Mouse (Mus musculus) left cerebral cortex, adult 2 months (tissue): Measurements from ENCODE around the gene Zbtb49. TPM values are rescaled to one million over a fixed set of nuclear protein-coding genes. Genes with fewer than 3 reads are reported as not detected.

Source experiments
- DNase-seq, 2 experiments: peaks; one replicate each; pipeline ENCODE4 v3.0.0; 2021 to 2022; ENCODE audit warnings: low spot score in 2 of 2, mixed read lengths in 1 of 2; ENCODE audit errors: extremely low spot score in 1 of 2
- H3K27ac ChIP-seq: fragments of 200-600 bp; 2 replicates; pipeline ENCODE4 v1.8.1; 2022
- H3K4me3 ChIP-seq: fragments of 200-600 bp; 2 replicates; pipeline ENCODE4 v1.8.1; 2022
- CTCF ChIP-seq: fragments of 200-600 bp; IDR thresholded peaks from 2 replicates; pipeline ENCODE4 v1.8.1; 2022; ENCODE audit warnings: antibody characterized with exemption, mild to moderate bottlenecking, moderate library complexity
- intact Hi-C: fragments of 180-260 bp; cut with DNase I; formaldehyde crosslinking; loops from one replicate; pipeline ENCODE4 v1.15.1; 2025
- total RNA-seq, 2 experiments: library from RNA; stranded (reverse); gene quantifications; 2 replicates each; pipeline ENCODE4 v1.2.3; 2021

The Zbtb49 gene
- total RNA-seq, 2 experiments from 2014 or later = 21.1 to 22.9 TPM

DNA sequence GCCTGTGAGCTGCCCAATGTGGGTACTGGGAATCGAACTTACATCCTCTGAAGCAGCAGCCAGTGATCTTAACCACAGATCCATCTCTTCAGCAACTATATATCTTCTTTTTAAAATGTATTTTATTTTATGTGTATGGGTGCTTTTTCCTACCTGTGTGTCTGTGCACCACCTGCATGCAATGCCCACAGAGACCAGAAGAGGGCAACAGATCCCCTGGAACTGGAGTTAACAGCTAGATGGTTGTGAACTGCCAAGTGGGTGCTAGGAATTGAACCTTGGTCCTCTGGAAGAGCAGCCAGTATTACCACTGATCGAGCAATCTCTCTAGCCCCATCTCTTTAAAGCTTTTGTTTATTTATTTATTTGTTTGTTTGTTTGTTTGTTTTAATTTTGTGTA lies 16.4 kb upstream of the Zbtb49 start:
- Histone ChIP-seq H3K27ac (no peak overlapping the region), H3K4me3 (no peak overlapping the region)
- no peak for DNase-seq
- intact Hi-C loops = no loop called here
- peak; percentile 9 for TF ChIP-seq CTCF

DNA sequence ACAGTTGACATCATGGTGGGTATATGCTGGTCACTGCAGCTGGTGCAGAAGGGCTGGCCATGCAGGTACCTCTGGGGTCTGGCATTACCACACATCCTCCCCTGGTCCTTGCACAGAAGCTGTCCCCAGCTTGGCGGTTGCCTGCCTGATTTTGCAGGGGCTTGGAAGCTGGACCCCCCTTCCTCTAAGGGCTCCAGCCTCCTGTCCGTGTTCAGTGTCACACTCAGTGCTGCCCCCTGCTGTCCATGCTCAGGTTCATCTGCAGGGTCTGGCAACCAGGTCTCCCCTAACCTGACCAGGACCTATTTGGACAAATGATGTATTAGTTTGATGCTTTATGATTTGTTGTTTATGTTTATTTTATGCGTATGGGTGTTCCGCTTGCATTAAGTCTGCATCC lies 15.2 kb upstream of the Zbtb49 start:
- intact Hi-C loops = no loop called here
- DNase-seq = peak; percentile 46 to 49
- H3K4me3 ChIP-seq = no peak overlapping the region
- no peak overlapping the region for H3K27ac ChIP-seq
- peak; percentile 78 for TF ChIP-seq CTCF

DNA sequence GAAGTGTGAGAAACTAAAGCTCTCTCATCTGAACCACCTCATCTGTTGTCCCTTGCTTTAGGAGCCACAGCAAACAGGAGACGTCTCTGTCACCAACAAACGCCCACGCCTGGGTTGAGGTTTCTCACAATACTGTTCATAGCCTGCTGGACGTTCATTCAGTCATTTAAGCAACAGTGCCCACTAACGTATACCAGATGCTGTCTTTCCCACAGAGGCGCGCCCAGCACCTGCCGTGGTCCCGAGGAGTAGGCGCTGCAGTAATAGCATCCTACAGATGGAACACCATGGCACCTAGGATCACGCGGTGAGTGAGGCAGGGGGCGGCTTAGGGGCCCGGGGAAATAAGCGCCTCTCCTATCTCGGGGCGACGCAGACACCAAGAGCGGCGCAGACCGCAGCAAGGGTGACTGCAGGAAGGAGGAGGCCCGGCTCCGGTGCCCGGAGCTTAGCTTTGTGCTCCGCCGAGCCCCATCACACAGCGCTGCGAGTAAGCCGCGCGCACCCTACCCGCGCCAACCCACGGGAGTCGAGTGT lies 418 bp downstream of the Zbtb49 start:
- peak; percentile 44 to 53 for DNase-seq
- peak overlapping the region; percentile 77 for H3K27ac ChIP-seq
- intact Hi-C loops = no loop called here
- TF ChIP-seq CTCF = no peak
- H3K4me3 ChIP-seq = peak overlapping the region; percentile 87

DNA sequence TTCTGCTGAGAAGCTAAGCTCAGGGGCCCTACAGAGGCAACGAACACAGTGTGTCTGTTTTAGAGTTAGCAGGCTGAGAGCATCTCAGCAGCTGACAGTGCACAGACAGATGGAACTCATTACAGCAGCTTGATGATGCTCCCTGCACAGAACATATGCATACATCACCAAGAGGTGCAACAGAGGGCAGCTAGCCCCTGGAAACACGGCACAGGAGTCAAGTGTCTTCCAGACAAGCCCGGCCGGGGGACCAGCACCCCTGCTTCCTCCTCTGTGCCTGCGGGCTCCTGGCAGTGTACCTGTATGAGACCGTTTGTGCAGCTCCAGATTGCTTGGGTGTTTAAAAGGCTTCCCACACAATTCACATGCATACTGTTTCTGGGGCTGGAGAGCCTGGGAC lies 7.2 kb downstream of the Zbtb49 start:
- no peak for TF ChIP-seq CTCF
- intact Hi-C loops = no loop called here

DNA sequence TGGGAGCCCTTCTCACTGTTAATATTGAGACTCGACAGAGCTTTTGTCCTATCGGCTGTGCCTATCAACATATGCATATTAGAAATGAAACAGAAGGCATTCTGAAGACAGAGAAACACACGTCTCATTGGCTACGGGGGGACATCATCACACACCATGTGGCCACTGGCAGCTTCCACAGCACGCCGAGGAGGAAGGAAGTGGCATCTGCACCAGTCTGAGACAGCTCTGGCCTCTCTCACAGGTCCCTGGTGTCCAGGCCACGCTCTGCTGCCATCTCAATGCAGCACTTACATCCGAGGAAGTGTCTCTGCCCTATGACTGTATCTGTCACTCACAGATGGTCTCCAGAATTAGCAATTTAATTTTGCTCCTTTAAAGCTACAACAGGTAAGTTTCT lies 8.6 kb downstream of the Zbtb49 start:
- intact Hi-C loops = no loop called here
- Histone ChIP-seq H3K27ac (no peak overlapping the region), H3K4me3 (no peak overlapping the region)
- no peak for DNase-seq
- no peak for TF ChIP-seq CTCF

More for the DNA sequence above, 7.2 kb downstream of the Zbtb49 start:
- Histone ChIP-seq H3K4me3 (no peak overlapping the region), H3K27ac (no peak overlapping the region)
- DNase-seq = no peak

DNA sequence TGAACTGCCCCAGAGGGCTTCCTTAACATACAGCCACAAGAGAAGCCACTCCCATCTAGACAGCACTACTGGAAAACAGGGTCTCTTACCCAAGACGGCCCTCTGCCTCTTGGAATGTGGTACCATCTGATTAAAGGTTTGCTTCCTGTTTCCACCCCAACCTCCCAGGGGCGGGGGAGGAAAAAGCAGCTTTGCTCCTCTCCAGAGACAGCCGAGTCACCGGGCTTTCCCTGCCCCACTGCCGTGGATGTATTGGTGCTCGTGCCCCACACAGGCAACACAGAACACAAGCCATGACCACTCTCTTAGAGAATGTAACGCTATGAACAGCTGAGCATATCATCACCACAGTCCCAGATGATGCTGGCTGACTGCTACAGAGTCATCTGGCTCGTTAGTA lies 11.3 kb downstream of the Zbtb49 start:
- no peak for TF ChIP-seq CTCF
- intact Hi-C loops = no loop called here
- no peak for DNase-seq
- H3K4me3 ChIP-seq = no peak overlapping the region
- H3K27ac ChIP-seq = no peak overlapping the region

DNA sequence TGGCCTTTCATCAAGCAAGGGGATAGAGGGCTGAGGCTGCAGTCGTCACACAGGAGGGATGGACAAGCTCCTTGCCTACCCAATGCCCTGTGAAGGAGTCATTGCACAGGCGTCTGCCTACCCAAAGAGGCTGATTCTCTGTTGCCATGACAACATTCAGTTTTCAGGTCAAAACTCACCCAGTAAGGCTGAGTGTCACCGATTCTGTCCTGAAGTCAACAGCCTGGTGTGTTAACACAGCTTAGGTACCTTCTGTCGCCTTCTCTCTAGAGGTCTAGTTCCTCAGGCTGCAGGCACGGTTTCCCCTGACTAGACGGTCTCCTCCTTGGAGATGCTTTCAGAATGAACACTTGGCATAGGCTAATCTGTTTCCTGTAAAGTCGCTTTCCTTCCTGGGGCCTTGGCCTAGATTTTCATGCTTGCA lies 14.9 kb downstream of the Zbtb49 start:
- no peak for DNase-seq
- peak overlapping the region; percentile 71; the same call in 1 of the 2 replicates for H3K27ac ChIP-seq
- no peak for TF ChIP-seq CTCF
- no peak overlapping the region for H3K4me3 ChIP-seq
- intact Hi-C loops = no loop called here

DNA sequence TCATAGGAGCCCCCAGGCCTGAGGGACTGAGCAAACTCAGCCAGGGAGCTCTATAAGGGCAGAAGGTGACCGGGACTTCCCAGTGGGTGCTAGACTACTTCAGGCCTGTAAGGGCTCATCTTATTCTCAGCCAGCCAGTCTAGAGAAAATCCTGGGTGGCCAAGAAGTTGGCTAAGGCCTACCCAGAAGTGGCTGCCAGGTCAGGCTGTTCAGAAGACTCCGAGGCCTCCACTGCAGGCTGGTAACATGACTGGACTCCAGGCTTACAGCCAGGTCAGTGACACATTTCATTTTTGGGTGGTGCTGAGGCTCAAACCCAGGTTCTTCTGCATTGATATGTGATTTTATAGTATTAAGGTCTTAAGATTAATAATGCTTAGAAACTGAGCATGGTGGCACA lies 20.6 kb downstream of the Zbtb49 start:
- intact Hi-C loops = no loop called here
- Histone ChIP-seq H3K27ac (no peak overlapping the region), H3K4me3 (no peak overlapping the region)
- no peak for DNase-seq
- no peak for TF ChIP-seq CTCF

DNA sequence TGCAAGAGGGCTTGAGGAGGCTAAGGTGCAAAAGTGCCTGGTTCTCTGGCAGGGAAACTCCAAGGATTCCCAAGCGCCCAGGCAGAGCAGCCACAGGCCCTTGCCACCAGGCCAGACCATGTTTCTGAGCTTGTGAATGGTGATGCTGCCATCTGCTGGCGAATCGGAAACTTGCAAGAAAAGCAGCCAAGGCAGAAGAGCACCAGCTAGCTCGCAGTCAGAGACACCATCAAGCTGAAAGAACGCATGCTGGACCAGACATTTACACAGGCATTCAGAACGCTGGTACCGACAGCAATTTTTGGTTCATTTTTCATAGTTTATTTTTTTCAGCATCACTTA lies 22.8 kb downstream of the Zbtb49 start:
- H3K27ac ChIP-seq = no peak overlapping the region
- no peak overlapping the region for H3K4me3 ChIP-seq
- DNase-seq = peak; percentile 82 to 90
- intact Hi-C loops = loop anchor here (1.0 kb wide), 1 partner anchor 100 kb away; no protein-coding TSS in a partner anchor
- TF ChIP-seq CTCF = peak; percentile 92

DNA sequence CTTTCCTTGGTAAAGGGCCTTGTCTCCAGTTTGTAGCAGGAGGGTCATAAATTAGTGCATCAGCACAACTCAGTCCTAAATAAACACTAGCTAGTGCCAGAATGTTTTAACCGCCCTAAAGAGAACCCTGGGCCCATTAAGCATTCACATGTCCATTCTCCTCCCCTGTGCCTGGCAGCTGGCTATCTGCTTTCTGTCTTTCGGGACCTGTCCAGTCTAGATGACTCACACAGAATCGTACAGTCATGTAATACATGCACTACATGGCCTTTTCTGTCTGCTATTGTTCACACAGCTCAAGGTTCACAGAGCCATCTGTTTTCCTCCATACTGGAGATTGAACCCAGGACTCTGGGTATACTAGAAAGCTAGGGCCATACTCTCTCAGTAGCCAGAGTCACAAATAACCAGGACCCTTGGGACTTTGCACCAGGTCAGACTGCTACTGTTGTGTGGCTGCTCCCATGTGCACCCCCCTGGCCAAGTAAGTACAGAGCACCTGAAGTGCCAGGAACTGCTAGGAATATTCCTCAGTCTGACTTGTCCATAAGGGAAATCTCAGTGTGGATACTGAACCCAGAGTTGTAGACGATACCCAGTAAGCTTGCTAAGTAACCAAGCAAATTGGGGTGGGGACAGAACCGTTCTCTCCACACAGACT lies 23.3 kb downstream of the Zbtb49 start:
- no peak for DNase-seq
- intact Hi-C loops = loop anchor here (1.0 kb wide), 1 partner anchor 100 kb away; no protein-coding TSS in a partner anchor
- no peak for TF ChIP-seq CTCF
- Histone ChIP-seq H3K4me3 (no peak overlapping the region), H3K27ac (no peak overlapping the region)

DNA sequence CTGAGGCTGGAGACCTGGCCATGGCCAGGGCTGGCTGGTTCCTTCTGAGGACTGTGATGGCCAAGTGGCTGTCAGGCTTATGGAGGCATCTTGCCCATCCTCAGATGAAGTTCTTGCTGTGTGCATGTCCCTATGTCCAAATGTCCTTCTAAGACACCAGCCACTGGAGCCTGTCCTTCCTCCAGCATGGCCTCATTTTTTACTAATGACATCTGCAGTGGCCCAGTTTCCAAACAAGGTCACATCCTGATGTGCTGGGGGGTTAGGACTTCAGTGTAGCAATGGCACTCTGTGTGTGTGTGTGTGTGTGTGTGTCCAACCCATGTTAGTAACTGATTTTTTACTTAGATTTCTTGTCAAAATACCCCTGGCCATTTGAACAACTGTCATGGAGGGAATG lies 24.3 kb downstream of the Zbtb49 start:
- DNase-seq = no peak
- no peak for TF ChIP-seq CTCF
- intact Hi-C loops = no loop called here
- no peak overlapping the region for H3K27ac ChIP-seq
- no peak overlapping the region for H3K4me3 ChIP-seq

DNA sequence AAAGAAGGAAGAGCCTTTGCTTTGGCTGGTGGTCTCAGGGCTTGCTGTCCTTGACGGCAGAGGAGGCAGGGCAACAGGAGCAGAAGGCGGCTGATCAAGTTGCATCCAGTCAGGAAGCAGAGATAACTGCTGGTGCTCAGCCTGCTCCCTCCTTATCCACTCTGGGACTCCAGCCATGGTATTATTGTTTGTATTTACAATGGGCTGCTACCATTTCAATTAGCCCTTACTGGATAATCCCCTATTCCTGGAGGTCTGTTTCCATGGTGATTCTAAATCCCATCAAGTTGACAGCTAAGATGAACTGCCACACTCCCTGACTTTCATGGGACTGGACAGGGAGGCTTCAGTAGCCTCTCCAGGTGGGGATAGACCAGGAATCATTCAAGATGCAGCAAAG lies 25.3 kb downstream of the Zbtb49 start:
- no peak for TF ChIP-seq CTCF
- H3K4me3 ChIP-seq = no peak overlapping the region
- DNase-seq = no peak
- no peak overlapping the region for H3K27ac ChIP-seq
- intact Hi-C loops = no loop called here

DNA sequence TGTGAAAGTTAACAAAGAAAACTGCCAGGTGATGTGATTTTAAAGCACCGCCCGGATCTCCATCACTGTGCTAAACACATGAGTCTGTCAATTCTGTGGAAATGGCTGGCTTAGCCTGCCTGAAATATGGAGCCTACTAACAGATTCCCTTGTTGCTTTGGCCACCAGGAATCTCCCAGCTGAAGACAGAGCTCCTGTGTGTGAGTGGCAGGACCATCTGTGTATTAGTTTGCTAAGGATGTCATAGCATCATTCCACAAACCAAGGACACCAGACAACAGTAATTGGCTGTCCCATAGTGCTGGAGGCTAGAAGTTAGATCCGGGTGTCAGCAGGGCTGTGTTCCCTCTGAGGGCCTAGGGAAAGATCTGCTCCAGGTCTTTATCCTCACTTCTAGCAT lies 29.4 kb downstream of the Zbtb49 start:
- DNase-seq = no peak
- H3K4me3 ChIP-seq = no peak overlapping the region
- no peak overlapping the region for H3K27ac ChIP-seq
- intact Hi-C loops = no loop called here
- TF ChIP-seq CTCF = no peak
